Mouse (Mus musculus) left cerebral cortex, adult 2 months (tissue): ENCODE data around the gene Abtb2. TPM values are rescaled to one million over a fixed set of nuclear protein-coding genes. Genes with fewer than 3 reads are reported as not detected.

Experiments
- DNase-seq, 2 experiments: peaks; one replicate each; pipeline ENCODE4 v3.0.0; 2021 to 2022; ENCODE audit warnings: low spot score in 2 of 2, mixed read lengths in 1 of 2; ENCODE audit errors: extremely low spot score in 1 of 2
- H3K27ac ChIP-seq: fragments of 200-600 bp; 2 replicates; pipeline ENCODE4 v1.8.1; 2022
- H3K4me3 ChIP-seq: fragments of 200-600 bp; 2 replicates; pipeline ENCODE4 v1.8.1; 2022
- CTCF ChIP-seq: fragments of 200-600 bp; IDR thresholded peaks from 2 replicates; pipeline ENCODE4 v1.8.1; 2022; ENCODE audit warnings: antibody characterized with exemption, mild to moderate bottlenecking, moderate library complexity
- intact Hi-C: fragments of 180-260 bp; cut with DNase I; formaldehyde crosslinking; loops from one replicate; pipeline ENCODE4 v1.15.1; 2025
- total RNA-seq, 2 experiments: library from RNA; stranded (reverse); gene quantifications; 2 replicates each; pipeline ENCODE4 v1.2.3; 2021

The Abtb2 gene
- total RNA-seq, 2 experiments from 2014 or later = 8.1 to 9.7 TPM

- intact Hi-C loops = loop anchor here (2.0 kb wide), 1 partner anchor 22 kb away; the partner anchor contains the start of gene Abtb2
- Histone ChIP-seq H3K4me3 (no peak overlapping the region), H3K27ac (no peak overlapping the region)
- no peak for TF ChIP-seq CTCF
- no peak for DNase-seq
Measured at GRCm38 (mm10) chr2:103588776-103589175, 22.7 kb downstream of the Abtb2 start.

- intact Hi-C loops = loop anchor here (2.0 kb wide), 1 partner anchor 23 kb away; the partner anchor contains the start of gene Abtb2
- Histone ChIP-seq H3K4me3 (no peak overlapping the region), H3K27ac (no peak overlapping the region)
- TF ChIP-seq CTCF = no peak
- no peak for DNase-seq
Measured at GRCm38 (mm10) chr2:103589400-103589799, 23.3 kb downstream of the Abtb2 start.

- H3K4me3 ChIP-seq = no peak overlapping the region
- DNase-seq = no peak
- H3K27ac ChIP-seq = no peak overlapping the region
- no peak for TF ChIP-seq CTCF
- intact Hi-C loops = no loop called here
Measured at GRCm38 (mm10) chr2:103590645-103591044, 24.5 kb downstream of the Abtb2 start.

GRCm38 (mm10) chr2:103591742-103592590, 25.9 kb downstream of the Abtb2 start:
- intact Hi-C loops = no loop called here
- peak in 1 of 2 experiments; percentile 23 for DNase-seq
- Histone ChIP-seq H3K4me3 (no peak overlapping the region), H3K27ac (peak overlapping the region; percentile 62)
- TF ChIP-seq CTCF = no peak

- no peak for TF ChIP-seq CTCF
- peak overlapping the region; percentile 62 for H3K27ac ChIP-seq
- H3K4me3 ChIP-seq = no peak overlapping the region
- intact Hi-C loops = no loop called here
- DNase-seq = no peak
Measured at GRCm38 (mm10) chr2:103592591-103592929, 26.4 kb downstream of the Abtb2 start.

GRCm38 (mm10) chr2:103594592-103595011, 28.5 kb downstream of the Abtb2 start:
- no peak overlapping the region for H3K27ac ChIP-seq
- no peak for DNase-seq
- TF ChIP-seq CTCF = no peak
- intact Hi-C loops = no loop called here
- no peak overlapping the region for H3K4me3 ChIP-seq

GRCm38 (mm10) chr2:103595028-103595651, 29.0 kb downstream of the Abtb2 start:
- TF ChIP-seq CTCF = no peak
- intact Hi-C loops = no loop called here
- no peak for DNase-seq
- Histone ChIP-seq H3K4me3 (no peak overlapping the region), H3K27ac (no peak overlapping the region)

GRCm38 (mm10) chr2:103599296-103599695, 33.2 kb downstream of the Abtb2 start:
- no peak for DNase-seq
- intact Hi-C loops = no loop called here

GRCm38 (mm10) chr2:103600165-103600891, 34.2 kb downstream of the Abtb2 start:
- intact Hi-C loops = no loop called here
- no peak overlapping the region for H3K4me3 ChIP-seq
- peak overlapping the region; percentile 61 for H3K27ac ChIP-seq
- no peak for TF ChIP-seq CTCF
- peak; percentile 21 to 40 for DNase-seq

More at GRCm38 (mm10) chr2:103599296-103599695, 33.2 kb downstream of the Abtb2 start:
- TF ChIP-seq CTCF = no peak
- no peak overlapping the region for H3K4me3 ChIP-seq
- no peak overlapping the region for H3K27ac ChIP-seq

- no peak for TF ChIP-seq CTCF
- Histone ChIP-seq H3K4me3 (no peak overlapping the region), H3K27ac (no peak overlapping the region)
- intact Hi-C loops = no loop called here
- no peak for DNase-seq
Measured at GRCm38 (mm10) chr2:103601126-103601525, 35.0 kb downstream of the Abtb2 start.

- intact Hi-C loops = no loop called here
- no peak for TF ChIP-seq CTCF
Measured at GRCm38 (mm10) chr2:103601531-103601930, 35.4 kb downstream of the Abtb2 start.

GRCm38 (mm10) chr2:103603209-103603608, 37.1 kb downstream of the Abtb2 start:
- intact Hi-C loops = no loop called here

More at GRCm38 (mm10) chr2:103601531-103601930, 35.4 kb downstream of the Abtb2 start:
- no peak for DNase-seq
- Histone ChIP-seq H3K27ac (no peak overlapping the region), H3K4me3 (no peak overlapping the region)

More at GRCm38 (mm10) chr2:103603209-103603608, 37.1 kb downstream of the Abtb2 start:
- no peak overlapping the region for H3K27ac ChIP-seq
- no peak for DNase-seq
- no peak for TF ChIP-seq CTCF
- no peak overlapping the region for H3K4me3 ChIP-seq
